ENCODE assay signal across 11 mouse cellular contexts in the genomic region with DNA sequence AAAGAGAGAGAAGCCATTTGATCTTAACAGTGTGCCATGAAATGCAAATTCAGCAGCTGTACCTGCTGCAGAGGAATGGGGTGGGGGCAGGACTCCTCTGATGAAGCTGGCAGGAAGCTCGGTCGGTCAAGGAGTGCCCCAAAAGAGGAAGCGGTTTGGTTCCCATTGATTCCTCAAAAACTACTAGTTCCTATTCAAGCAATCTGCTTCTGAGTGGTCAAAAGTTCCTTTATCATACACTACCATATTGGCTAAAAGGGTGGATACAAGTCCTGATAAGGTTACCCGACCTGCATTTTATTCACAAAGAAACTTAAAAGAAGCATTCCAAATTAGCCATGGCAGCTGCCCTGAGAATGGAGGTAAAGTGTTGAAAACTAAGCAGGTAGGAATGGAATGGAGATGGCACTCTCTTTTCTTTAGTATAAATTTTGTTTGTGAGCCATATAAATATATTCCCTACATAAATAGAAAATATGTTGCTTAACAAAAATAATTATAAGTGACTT. TPM values are rescaled to one million over a fixed set of nuclear protein-coding genes. Genes with fewer than 3 reads are reported as not detected.
DNase-seq lines count a peak whose midpoint lies in the region; ATAC-seq and TF ChIP-seq lines count a peak whose summit lies in the region.
"Had no signal": no experiment of that assay in that cellular context is flagged by ENCODE, and none has a peak within 500 bp of the region (broad histone marks: within the 10 kb centered on the region; RNA-seq: fewer than 3 reads in every experiment).

No protein-coding gene starts in this region.

- no peaks in the 10 kb centered on the region for H3K9me3 ChIP-seq in heart, embryonic 11.5 days (replicated peaks; ENCODE audit: control insufficient read depth, low read length)
- H3K9me3 ChIP-seq in CH12.LX (replicated peaks; ENCODE audit: low read length) = no peaks in the 10 kb centered on the region
- H3K9me3 ChIP-seq in liver, postnatal 0 days (ENCODE audit: low read length) = no peaks in the 10 kb centered on the region

- peak overlapping the region; percentile 24; the same call in 1 of the 2 replicates for H3K4me2 ChIP-seq in heart, embryonic 11.5 days
- peak overlapping the region; percentile 87 for H3K4me2 ChIP-seq in CH12.LX (ENCODE audit: insufficient read depth, low read depth, poor library complexity, severe bottlenecking)
- H3K4me2 ChIP-seq in liver, postnatal 0 days (ENCODE audit: low read depth, low read length) = peak overlapping the region; percentile 84

- 57% methylated on average over 4 of the region's 4 CpGs for WGBS in heart, embryonic 11.5 days (ENCODE audit: insufficient replicate concordance)
- 26% methylated on average over 4 of the region's 4 CpGs for WGBS in liver, postnatal 0 days (ENCODE audit: insufficient replicate concordance)

- no peak for ATAC-seq in heart, embryonic 11.5 days (replicated peaks; ENCODE audit: insufficient number of reproducible peaks, low FRiP score, low TSS enrichment)
- ATAC-seq in liver, postnatal 0 days = no peak

- peaks cover 55% of the 10 kb centered on the region for H3K79me2 ChIP-seq in CH12.LX (replicated peaks; ENCODE audit: control insufficient read depth, extremely low read depth, insufficient read depth, poor library complexity, severe bottlenecking)

- in situ Hi-C loops in CH12.LX (cut with MboI; ENCODE audit: low pct_ligation_motif_present, low pct_unique_long_range_greater_than_20kb, low sequenced_read_pairs) = loop anchor here (5.0 kb wide), 1 partner anchor 36 kb away; no protein-coding TSS in a partner anchor

- no peak for TF ChIP-seq POLR2A in CH12.LX (IDR thresholded peaks at IDR 0.05; ENCODE audit: low read depth, low read length)
- TF ChIP-seq POLR2A in embryonic fibroblast, embryonic 13.5 days (IDR thresholded peaks at IDR 0.05; ENCODE audit: low read depth, low read length) = no peak

- peaks cover 56% of the 10 kb centered on the region for H3K4me1 ChIP-seq in heart, embryonic 11.5 days (ENCODE audit: control insufficient read depth, insufficient read depth, low read length)
- peaks cover 14 to 60% of the 10 kb centered on the region in 2 experiments for H3K4me1 ChIP-seq in CH12.LX (ENCODE audit: control insufficient read depth in 1 of 2, insufficient read depth in 2 of 2)
- peaks cover 6% of the 10 kb centered on the region for H3K4me1 ChIP-seq in embryonic fibroblast, embryonic 13.5 days (ENCODE audit: control insufficient read depth, insufficient read depth, low read length)
- peaks cover 52% of the 10 kb centered on the region for H3K4me1 ChIP-seq in liver, postnatal 0 days (ENCODE audit: insufficient read depth)

- intact Hi-C loops in heart, postnatal 25 days (cut with DNase I) = no loop called here

- H3K27me3 ChIP-seq in heart, embryonic 11.5 days (ENCODE audit: control insufficient read depth, insufficient read depth, low read length) = no peaks in the 10 kb centered on the region
- no peaks in the 10 kb centered on the region for H3K27me3 ChIP-seq in CH12.LX (replicated peaks)
- H3K27me3 ChIP-seq in liver, postnatal 0 days (ENCODE audit: insufficient read depth, low read length) = no peaks in the 10 kb centered on the region

- TF ChIP-seq EP300 in CH12.LX (IDR thresholded peaks at IDR 0.05; ENCODE audit: low read length) = peak; percentile 83
- peak; percentile 88 for TF ChIP-seq EP300 in liver, postnatal 0 days (IDR thresholded peaks at IDR 0.05; ENCODE audit: low read depth)

- DNase-seq in heart, postnatal 25 days (ENCODE audit: low spot score) = no peak
- peak; percentile 77 for DNase-seq in CH12.LX (ENCODE audit: extremely low read depth)
- DNase-seq in liver, postnatal 0 days = no peak
- no peak for DNase-seq in urinary bladder, adult 18-20 months (ENCODE audit: low spot score in 2 of 2)
- no peak for DNase-seq in thymus, postnatal 25 days
- DNase-seq in thymus, postnatal 0 days (ENCODE audit: low spot score) = no peak
- DNase-seq: cerebellum, adult 11 months; heart, postnatal 10 days; kidney, adult 9 months had no signal

- no peak overlapping the region for H3K27ac ChIP-seq in heart, embryonic 11.5 days (ENCODE audit: low read depth, low read length)
- no peak overlapping the region for H3K27ac ChIP-seq in CH12.LX (ENCODE audit: insufficient read depth, low read depth)
- H3K27ac ChIP-seq in embryonic fibroblast, embryonic 13.5 days (ENCODE audit: insufficient read depth, low read length) = no peak overlapping the region
- H3K27ac ChIP-seq in liver, postnatal 0 days (ENCODE audit: low read depth) = peak overlapping the region; percentile 56; the same call in 1 of the 2 replicates

- no peak for TF ChIP-seq RAD21 in CH12.LX (IDR thresholded peaks at IDR 0.05; ENCODE audit: low read depth, low read length)

- 0 out of 2 replicates have a peak overlapping the region, but pooled peaks have one; percentile 10 for H3K9ac ChIP-seq in heart, embryonic 11.5 days (ENCODE audit: low read depth, low read length)
- peak overlapping the region; percentile 54; the same call in 1 of the 2 replicates for H3K9ac ChIP-seq in CH12.LX (ENCODE audit: insufficient read depth, low read depth)
- peak overlapping the region; percentile 52 for H3K9ac ChIP-seq in liver, postnatal 0 days (replicated peaks)

- H3K4me3 ChIP-seq in heart, embryonic 11.5 days (ENCODE audit: low read depth, low read length) = no peak overlapping the region
- H3K4me3 ChIP-seq in CH12.LX (replicated peaks in 1 of 3; ENCODE audit: low read depth in 2 of 3, low read length in 2 of 3, poor library complexity in 1 of 3) = peak overlapping the region in 2 of 3 experiments; percentile 27 to 89
- H3K4me3 ChIP-seq in embryonic fibroblast, embryonic 13.5 days (ENCODE audit: insufficient read depth, low read length) = peak overlapping the region; percentile 33
- peak overlapping the region; percentile 80 for H3K4me3 ChIP-seq in liver, postnatal 0 days (ENCODE audit: low read depth, low read length)

- TF ChIP-seq CTCF in CH12.LX (conservative IDR thresholded peaks at IDR 0.05 in 1 of 2, IDR thresholded peaks at IDR 0.05 in 1 of 2; ENCODE audit: low read depth in 2 of 2, low read length in 2 of 2) = no peak
- TF ChIP-seq CTCF in embryonic fibroblast, embryonic 13.5 days (IDR thresholded peaks at IDR 0.05; ENCODE audit: borderline replicate concordance, insufficient read depth, low read length) = no peak
- no peak for TF ChIP-seq CTCF in liver, postnatal 0 days (IDR thresholded peaks at IDR 0.05; ENCODE audit: low read depth)

- no peaks in the 10 kb centered on the region for H3K36me3 ChIP-seq in heart, embryonic 11.5 days (ENCODE audit: control insufficient read depth, insufficient read depth, low read length)
- H3K36me3 ChIP-seq in CH12.LX (replicated peaks in 1 of 2; ENCODE audit: control insufficient read depth in 1 of 2, insufficient read depth in 1 of 2, low read length in 1 of 2) = peaks cover 12 to 37% of the 10 kb centered on the region in 2 experiments
- peaks cover 27% of the 10 kb centered on the region for H3K36me3 ChIP-seq in liver, postnatal 0 days (replicated peaks; ENCODE audit: insufficient read depth, low read length)

- dilution Hi-C loops in CH12.LX (cut with MboI; ENCODE audit: extremely low pct_ligation_motif_present, extremely low pct_unique_long_range_greater_than_20kb, low sequenced_read_pairs) = no loop called here

TF ChIP-seq in CH12.LX, 34 proteins besides CTCF, POLR2A, EP300 and RAD21 (continues in another document):
- peak; percentile 11; the same call in 1 of the 2 replicates for TF ChIP-seq ZNF384 (IDR thresholded peaks at IDR 0.05; ENCODE audit: low read depth, low read length)

RNA-seq across cellular contexts. Expression of a gene that starts 3.4 kb away (rescaled TPM):
- 13.5 and 15.5 TPM in 2 replicates for polyA plus RNA-seq in heart, embryonic 11.5 days (2014; fragmentation: Nextera tagmentation; extraction: Ambion mirVana)
- total RNA-seq in heart, postnatal 25 days (2021) = 10 to 100 TPM in 1 of 2 experiments, 1 to 10 TPM in 1; 10.0 to 12.6 TPM
- 21.2 and 26.6 TPM in 2 replicates for total RNA-seq in CH12.LX (2012; rRNA removed)
- 6.4 and 8.3 TPM in 2 replicates for total RNA-seq in CH12.LX (2014; rRNA removed)
- polyA plus RNA-seq in CH12.LX (2012; ENCODE audit: insufficient read length, low read depth) = 54.1 and 56.9 TPM in 2 replicates
- polyA plus RNA-seq in embryonic fibroblast, embryonic 13.5 days (2011; ENCODE audit: insufficient read length, low read depth, missing spikeins) = 56.3 and 86.6 TPM in 2 replicates
- polyA plus RNA-seq in liver, postnatal 0 days (2015; fragmentation: Nextera tagmentation; extraction: Ambion mirVana) = 8.4 and 8.5 TPM in 2 replicates
- 17.8 and 18.3 TPM in 2 replicates for polyA plus RNA-seq in thymus, postnatal 0 days (2015; fragmentation: Nextera tagmentation; extraction: Ambion mirVana)

RNA-seq across cellular contexts. Expression of a gene that starts 6.8 kb away (rescaled TPM):
- polyA plus RNA-seq in heart, embryonic 11.5 days (2014; fragmentation: Nextera tagmentation; extraction: Ambion mirVana) = 19.4 and 22.2 TPM in 2 replicates
- 10 to 100 TPM; 10.3 to 13.5 TPM for total RNA-seq in heart, postnatal 25 days (2021)
- total RNA-seq in CH12.LX (2012; rRNA removed) (40.7 and 41.1 TPM in 2 replicates), CH12.LX (2014; rRNA removed) (35.3 and 35.4 TPM in 2 replicates)
- polyA plus RNA-seq in CH12.LX (2012; ENCODE audit: insufficient read length, low read depth) = 34.0 and 35.4 TPM in 2 replicates
- 25.9 and 27.0 TPM in 2 replicates for polyA plus RNA-seq in embryonic fibroblast, embryonic 13.5 days (2011; ENCODE audit: insufficient read length, low read depth, missing spikeins)
- polyA plus RNA-seq in liver, postnatal 0 days (2015; fragmentation: Nextera tagmentation; extraction: Ambion mirVana) = 5.6 and 6.7 TPM in 2 replicates
- 48.3 and 55.1 TPM in 2 replicates for polyA plus RNA-seq in thymus, postnatal 0 days (2015; fragmentation: Nextera tagmentation; extraction: Ambion mirVana)

RNA-seq across cellular contexts. Expression of a gene that starts 42.0 kb away (rescaled TPM):
- 0.19 and 0.27 TPM in 2 replicates for polyA plus RNA-seq in heart, embryonic 11.5 days (2014; fragmentation: Nextera tagmentation; extraction: Ambion mirVana)
- 1 to 10 TPM; 1.0 to 1.2 TPM for total RNA-seq in heart, postnatal 25 days (2021)
- total RNA-seq in CH12.LX (2012; rRNA removed) (not detected in 2 replicates), CH12.LX (2014; rRNA removed) (not detected in 2 replicates)
- 0.35 TPM in 1 of 2 replicates, not detected in the other for polyA plus RNA-seq in CH12.LX (2012; ENCODE audit: insufficient read length, low read depth)
- 0.30 TPM in 1 of 2 replicates, not detected in the other for polyA plus RNA-seq in embryonic fibroblast, embryonic 13.5 days (2011; ENCODE audit: insufficient read length, low read depth, missing spikeins)
- not detected in 2 replicates for polyA plus RNA-seq in liver, postnatal 0 days (2015; fragmentation: Nextera tagmentation; extraction: Ambion mirVana)
- polyA plus RNA-seq in thymus, postnatal 0 days (2015; fragmentation: Nextera tagmentation; extraction: Ambion mirVana) = 0.06 TPM in 1 of 2 replicates, not detected in the other

RNA-seq across cellular contexts. Expression of a gene that starts 42.0 kb away (rescaled TPM):
- 5.5 and 6.2 TPM in 2 replicates for polyA plus RNA-seq in heart, embryonic 11.5 days (2014; fragmentation: Nextera tagmentation; extraction: Ambion mirVana)
- 10 to 100 TPM; 31.4 to 33.0 TPM for total RNA-seq in heart, postnatal 25 days (2021)
- not detected in 2 replicates for total RNA-seq in CH12.LX (2012; rRNA removed)
- total RNA-seq in CH12.LX (2014; rRNA removed) = not detected in 2 replicates
- polyA plus RNA-seq in CH12.LX (2012; ENCODE audit: insufficient read length, low read depth) = not detected in 2 replicates
- 17.8 and 36.3 TPM in 2 replicates for polyA plus RNA-seq in embryonic fibroblast, embryonic 13.5 days (2011; ENCODE audit: insufficient read length, low read depth, missing spikeins)
- 2.9 and 3.0 TPM in 2 replicates for polyA plus RNA-seq in liver, postnatal 0 days (2015; fragmentation: Nextera tagmentation; extraction: Ambion mirVana)
- 11.5 and 14.7 TPM in 2 replicates for polyA plus RNA-seq in thymus, postnatal 0 days (2015; fragmentation: Nextera tagmentation; extraction: Ambion mirVana)

Comparison
In these comparisons a context has a peak if more than half of its experiments do, and no peak if none do; other contexts are left out.
1. H3K4me2 ChIP-seq: peak in every context shown above with its lines; median percentile 87 in CH12.LX; 84 in liver, postnatal 0 days; 24 in heart, embryonic 11.5 days.